Mouse (Mus musculus): ENCODE measurements around the gene Efcab10. TPM values are rescaled to one million over a fixed set of nuclear protein-coding genes. Genes with fewer than 3 reads are reported as not detected.

The Efcab10 gene
- polyA plus RNA-seq, 1 experiment from 2014 or later, result 0.89 TPM

DNA sequence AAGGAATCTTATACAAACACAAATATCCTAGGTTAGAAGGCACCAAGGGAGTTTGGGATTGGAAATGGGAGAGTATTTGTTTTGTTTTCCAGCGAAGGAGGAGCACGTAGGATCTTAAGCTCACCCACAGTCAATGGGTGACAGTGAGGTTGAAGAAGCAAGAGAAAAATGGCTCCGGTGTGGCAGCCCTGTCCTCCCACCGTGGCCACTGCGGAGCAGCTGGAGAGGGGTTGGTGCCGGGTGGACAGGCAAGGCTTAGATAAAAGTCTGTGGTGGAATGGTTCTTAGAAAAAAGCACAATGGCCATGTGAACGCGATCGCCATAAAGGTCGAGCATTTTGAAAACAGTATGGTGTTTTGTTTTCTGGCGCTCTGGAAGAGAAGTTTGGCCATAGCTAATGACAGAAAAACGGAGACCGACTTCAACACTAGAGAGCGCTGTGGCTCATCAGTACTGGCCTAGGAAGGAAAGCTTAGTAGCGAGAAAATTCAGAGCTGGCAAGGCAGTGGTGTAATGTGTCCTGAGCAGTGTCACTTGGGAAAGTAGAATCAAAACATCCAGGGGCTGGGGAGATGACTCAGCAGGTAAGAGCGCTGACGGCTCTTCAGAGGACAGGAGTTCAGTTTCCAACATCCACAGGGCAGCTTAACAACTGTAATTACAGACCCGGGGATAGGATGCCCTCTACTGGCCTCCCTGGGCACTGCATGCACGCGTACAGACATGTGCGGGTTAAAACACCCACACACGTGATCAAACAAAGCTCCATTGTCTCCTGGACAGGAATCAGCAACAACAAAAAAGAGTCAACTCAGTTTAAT, 14.8 kb upstream of the Efcab10 start:
- WGBS, result 20% methylated on average over 22 of the region's 22 CpGs
- no peaks in the 10 kb centered on the region for H3K36me3 ChIP-seq (replicated peaks)
- H3K27ac ChIP-seq, result 0 out of 2 replicates have a peak overlapping the region, but pooled peaks have one; percentile 26
- peak overlapping the region; percentile 47 for H3K4me3 ChIP-seq
- peak; percentile 86 for DNase-seq (ENCODE audit: extremely low spot score, low spot score)
- peaks cover 14% of the 10 kb centered on the region for H3K4me1 ChIP-seq
- no peaks in the 10 kb centered on the region for H3K9me3 ChIP-seq
- H3K27me3 ChIP-seq (ENCODE audit: poor library complexity, severe bottlenecking), result peaks cover 5% of the 10 kb centered on the region; the same call in 1 of the 2 replicates

DNA sequence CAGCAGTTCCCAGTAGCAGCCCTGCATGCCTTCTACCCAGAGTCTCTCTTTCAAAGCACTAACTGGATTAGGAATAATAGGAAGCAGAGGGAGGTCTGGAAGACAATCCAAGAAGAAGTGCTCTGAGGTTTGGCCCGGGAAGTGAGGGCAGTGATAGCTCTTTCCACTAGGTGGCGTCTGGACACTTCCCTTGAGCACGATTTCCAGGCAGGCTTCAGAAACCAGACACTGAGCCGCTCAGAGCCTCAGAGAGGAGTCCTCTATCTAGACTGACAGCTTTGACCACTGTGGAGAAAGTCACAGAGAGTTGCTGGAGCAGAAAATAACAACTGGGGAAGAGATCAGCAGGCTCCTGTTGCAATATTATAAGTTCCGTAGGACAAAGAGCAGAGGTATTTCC, 5.8 kb upstream of the Efcab10 start:
- peaks cover 29% of the 10 kb centered on the region for H3K27me3 ChIP-seq (ENCODE audit: poor library complexity, severe bottlenecking)
- H3K4me3 ChIP-seq, result no peak overlapping the region
- H3K4me1 ChIP-seq, result peaks cover 10% of the 10 kb centered on the region; the same call in 1 of the 2 replicates
- no peaks in the 10 kb centered on the region for H3K9me3 ChIP-seq
- 8% methylated on average over 5 of the region's 5 CpGs for WGBS
- no peaks in the 10 kb centered on the region for H3K36me3 ChIP-seq (replicated peaks)
- peak; percentile 78 for DNase-seq (ENCODE audit: extremely low spot score, low spot score)
- H3K27ac ChIP-seq, result no peak overlapping the region

GRCm38 (mm10) chr12:33390844-33391560, 3.7 kb upstream of the Efcab10 start:
- no peak overlapping the region for H3K27ac ChIP-seq
- peaks cover 22% of the 10 kb centered on the region for H3K27me3 ChIP-seq (ENCODE audit: poor library complexity, severe bottlenecking)
- H3K4me3 ChIP-seq, result no peak overlapping the region
- no peaks in the 10 kb centered on the region for H3K9me3 ChIP-seq
- no peak for DNase-seq (ENCODE audit: extremely low spot score, low spot score)
- H3K4me1 ChIP-seq, result peaks cover 21% of the 10 kb centered on the region
- no peaks in the 10 kb centered on the region for H3K36me3 ChIP-seq (replicated peaks)
- WGBS, result 86% methylated on average over 2 of the region's 2 CpGs

DNA sequence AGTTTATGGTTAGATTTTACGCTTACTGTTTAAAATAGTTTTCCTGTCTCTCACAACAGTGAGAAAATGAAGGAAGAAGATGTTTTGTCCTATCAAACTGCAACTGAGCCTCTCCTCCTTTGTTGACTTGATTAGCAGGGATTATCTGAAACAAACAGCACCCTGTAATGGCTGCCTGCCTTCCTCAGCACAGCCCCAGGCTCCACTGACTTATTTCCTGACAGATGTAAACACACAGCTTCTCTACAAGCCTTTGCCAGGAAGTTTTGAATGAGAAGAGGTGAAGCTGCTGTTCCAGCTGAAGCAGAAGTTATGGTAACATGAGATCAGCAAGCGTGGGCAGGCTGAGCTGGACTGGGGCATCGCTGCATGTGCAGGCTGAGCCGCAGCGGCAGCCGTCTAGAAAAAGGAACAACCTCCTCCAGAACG, 8.6 kb downstream of the Efcab10 start:
- H3K27me3 ChIP-seq (ENCODE audit: poor library complexity, severe bottlenecking), result no peaks in the 10 kb centered on the region
- H3K4me3 ChIP-seq, result no peak overlapping the region
- WGBS, result 55% methylated on average over 7 of the region's 7 CpGs
- no peak overlapping the region for H3K27ac ChIP-seq
- DNase-seq (ENCODE audit: extremely low spot score, low spot score), result no peak
- H3K9me3 ChIP-seq, result no peaks in the 10 kb centered on the region
- peaks cover 6% of the 10 kb centered on the region; the same call in 1 of the 2 replicates for H3K4me1 ChIP-seq
- no peaks in the 10 kb centered on the region for H3K36me3 ChIP-seq (replicated peaks)

- peaks cover 6% of the 10 kb centered on the region; the same call in 1 of the 2 replicates for H3K4me1 ChIP-seq
- WGBS, result 52% methylated on average over 5 of the region's 5 CpGs
- H3K27ac ChIP-seq, result no peak overlapping the region
- no peak overlapping the region for H3K4me3 ChIP-seq
- H3K36me3 ChIP-seq (replicated peaks), result no peaks in the 10 kb centered on the region
- DNase-seq (ENCODE audit: extremely low spot score, low spot score), result no peak
- H3K27me3 ChIP-seq (ENCODE audit: poor library complexity, severe bottlenecking), result no peaks in the 10 kb centered on the region
- no peaks in the 10 kb centered on the region for H3K9me3 ChIP-seq
These were observed 10.3 kb downstream of the Efcab10 start for GRCm38 (mm10) chr12:33404996-33405395.

DNA sequence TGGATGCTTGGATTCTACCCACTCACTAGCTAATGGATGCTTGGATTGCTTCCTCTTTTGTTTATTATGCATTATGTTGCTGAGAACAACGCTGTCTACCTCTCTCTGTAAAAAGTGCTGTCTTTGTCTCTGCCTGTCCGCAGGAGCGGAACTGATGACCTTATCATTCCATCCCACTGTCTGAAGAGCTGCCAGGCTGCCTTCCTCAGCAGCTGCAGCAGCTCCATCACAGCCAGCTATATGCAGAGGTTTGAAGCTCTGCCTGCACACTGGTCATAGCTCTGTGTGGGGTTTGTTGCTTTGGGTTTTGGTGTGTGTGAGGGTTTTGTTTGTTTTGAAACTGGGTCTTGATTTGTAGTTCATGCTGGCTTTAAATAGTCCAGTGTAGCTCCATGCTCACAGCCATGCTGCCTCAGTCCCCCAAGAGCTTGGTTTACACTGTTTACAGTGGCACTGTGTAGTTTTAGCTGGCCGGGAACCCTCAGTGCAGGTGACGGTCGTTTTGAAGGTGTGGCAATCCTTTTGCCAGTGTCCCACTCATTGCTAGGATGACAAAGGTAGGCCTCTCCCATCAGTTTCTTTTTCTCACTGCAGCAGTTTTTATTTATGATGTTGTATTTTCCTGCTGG, 10.9 kb downstream of the Efcab10 start:
- H3K36me3 ChIP-seq (replicated peaks), result no peaks in the 10 kb centered on the region
- H3K4me3 ChIP-seq, result no peak overlapping the region
- WGBS, result 48% methylated on average over 6 of the region's 6 CpGs
- peaks cover 6% of the 10 kb centered on the region; the same call in 1 of the 2 replicates for H3K4me1 ChIP-seq
- H3K27me3 ChIP-seq (ENCODE audit: poor library complexity, severe bottlenecking), result no peaks in the 10 kb centered on the region
- no peak overlapping the region for H3K27ac ChIP-seq
- H3K9me3 ChIP-seq, result no peaks in the 10 kb centered on the region
- no peak for DNase-seq (ENCODE audit: extremely low spot score, low spot score)

DNA sequence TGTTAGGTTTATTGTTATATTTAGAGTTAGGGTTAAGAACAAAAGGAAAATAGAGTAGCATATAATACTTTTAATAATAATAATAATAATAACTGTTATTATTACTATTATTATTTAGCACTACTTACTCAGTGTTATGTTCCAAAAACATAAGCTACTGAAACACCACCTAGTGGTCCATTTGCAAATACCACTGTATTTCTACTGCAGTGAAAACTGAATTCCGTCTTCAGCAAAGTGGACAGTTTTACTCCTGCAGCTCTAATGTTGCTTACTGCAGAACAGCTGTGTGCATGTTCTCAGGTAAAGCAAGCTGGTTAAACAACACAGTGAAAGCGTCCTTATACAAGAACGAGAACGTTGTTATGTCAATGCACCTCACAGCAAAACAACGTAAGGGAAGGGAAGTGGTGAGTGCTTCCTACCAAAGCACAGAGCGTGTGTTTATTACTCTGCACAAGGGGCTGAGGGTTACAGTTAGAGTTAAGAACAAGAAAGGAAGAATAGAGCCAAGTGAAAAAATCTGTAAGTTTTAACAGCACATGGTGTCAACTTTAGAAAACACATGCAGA, 17.0 kb downstream of the Efcab10 start:
- no peak for DNase-seq (ENCODE audit: extremely low spot score, low spot score)
- no peak overlapping the region for H3K27ac ChIP-seq

GRCm38 (mm10) chr12:33424329-33424728, 29.7 kb downstream of the Efcab10 start:
- no peak overlapping the region for H3K27ac ChIP-seq
- peak; percentile 28 for DNase-seq (ENCODE audit: extremely low spot score, low spot score)
- H3K36me3 ChIP-seq (replicated peaks), result no peaks in the 10 kb centered on the region
- H3K9me3 ChIP-seq, result no peaks in the 10 kb centered on the region
- no peak overlapping the region for H3K4me3 ChIP-seq
- H3K4me1 ChIP-seq, result no peaks in the 10 kb centered on the region
- WGBS, result 40% methylated on average over 3 of the region's 3 CpGs
- H3K27me3 ChIP-seq (ENCODE audit: poor library complexity, severe bottlenecking), result no peaks in the 10 kb centered on the region

More for the DNA sequence above, 17.0 kb downstream of the Efcab10 start:
- Histone ChIP-seq H3K36me3 (replicated peaks) (no peaks in the 10 kb centered on the region), H3K27me3 (ENCODE audit: poor library complexity, severe bottlenecking) (no peaks in the 10 kb centered on the region), H3K4me3 (no peak overlapping the region), H3K4me1 (no peaks in the 10 kb centered on the region), H3K9me3 (no peaks in the 10 kb centered on the region)
- WGBS, result 59% methylated on average over 6 of the region's 6 CpGs

- Histone ChIP-seq H3K4me1 (peaks cover 10% of the 10 kb centered on the region), H3K27me3 (ENCODE audit: poor library complexity, severe bottlenecking) (no peaks in the 10 kb centered on the region), H3K4me3 (no peak overlapping the region), H3K36me3 (replicated peaks) (no peaks in the 10 kb centered on the region), H3K27ac (no peak overlapping the region), H3K9me3 (no peaks in the 10 kb centered on the region)
- DNase-seq (ENCODE audit: extremely low spot score, low spot score), result no peak
- WGBS, result 28% methylated on average over 3 of the region's 3 CpGs
These were observed 32.6 kb downstream of the Efcab10 start for GRCm38 (mm10) chr12:33427293-33427692.

GRCm38 (mm10) chr12:33427726-33428125, 33.1 kb downstream of the Efcab10 start:
- DNase-seq (ENCODE audit: extremely low spot score, low spot score), result no peak
- Histone ChIP-seq H3K4me1 (peaks cover 10% of the 10 kb centered on the region), H3K9me3 (no peaks in the 10 kb centered on the region), H3K27me3 (ENCODE audit: poor library complexity, severe bottlenecking) (no peaks in the 10 kb centered on the region), H3K36me3 (replicated peaks) (no peaks in the 10 kb centered on the region), H3K4me3 (no peak overlapping the region), H3K27ac (no peak overlapping the region)
- 83% methylated on average over 2 of the region's 2 CpGs for WGBS

GRCm38 (mm10) chr12:33429387-33430160, 34.9 kb downstream of the Efcab10 start, which contains the start of gene Twistnb:
Gene Twistnb (plus strand): TSS chr12:33429635.
- under 1% methylated on average over 66 of the region's 66 CpGs for WGBS
- peaks cover 10% of the 10 kb centered on the region for H3K36me3 ChIP-seq (replicated peaks)
- H3K27ac ChIP-seq, result peak within 1 kb of the TSS; percentile 92
- H3K27me3 ChIP-seq (ENCODE audit: poor library complexity, severe bottlenecking), result no peaks in the 10 kb centered on the region
- DNase-seq (ENCODE audit: extremely low spot score, low spot score), result peak; percentile 97
- H3K4me3 ChIP-seq, result peak within 1 kb of the TSS; percentile 97
- no peaks in the 10 kb centered on the region for H3K9me3 ChIP-seq
- peaks cover 10% of the 10 kb centered on the region for H3K4me1 ChIP-seq

GRCm38 (mm10) chr12:33433812-33434211, 39.2 kb downstream of the Efcab10 start:
- H3K27ac ChIP-seq, result no peak overlapping the region
- H3K27me3 ChIP-seq (ENCODE audit: poor library complexity, severe bottlenecking), result no peaks in the 10 kb centered on the region
- WGBS, result 93% methylated on average over 9 of the region's 9 CpGs
- H3K4me1 ChIP-seq, result peaks cover 10% of the 10 kb centered on the region
- H3K4me3 ChIP-seq, result no peak overlapping the region
- no peaks in the 10 kb centered on the region for H3K9me3 ChIP-seq
- DNase-seq (ENCODE audit: extremely low spot score, low spot score), result no peak
- peaks cover 39% of the 10 kb centered on the region for H3K36me3 ChIP-seq (replicated peaks)

Data from forebrain, embryonic 10.5 days (tissue).